Mouse (Mus musculus) intestine, embryonic 14.5 days (tissue): ENCODE data around the gene Maats1. TPM values are rescaled to one million over a fixed set of nuclear protein-coding genes. Genes with fewer than 3 reads are reported as not detected.

Experiments used
- ATAC-seq: fragments of 200-750 bp; cut with Nextera tagmentation; replicated peaks from 2 replicates; pipeline ENCODE4 v1.8.0; 2017; ENCODE audit warnings: low read depth, moderate number of reproducible peaks, moderate TSS enrichment, moderate library complexity; ENCODE audit not compliant: low FRiP score, low TSS enrichment
- DNase-seq: peaks from one replicate; pipeline ENCODE4 v3.0.0-alpha.2; 2018; ENCODE audit warnings: low spot score
- H3K27ac ChIP-seq: fragments of 300-500 bp; sonication (generic); 2 replicates; pipeline ENCODE4 v1.5.1; 2014; ENCODE audit warnings: low read depth, mild to moderate bottlenecking, control low read depth
- H3K27me3 ChIP-seq: fragments of 300-500 bp; sonication (generic); replicated peaks from 2 replicates; pipeline ENCODE4 v1.6.1; 2014; ENCODE audit warnings: low read length, control low read depth; ENCODE audit not compliant: control insufficient read depth, insufficient read depth
- H3K36me3 ChIP-seq: fragments of 300-500 bp; sonication (generic); 2 replicates; pipeline ENCODE4 v1.6.1; 2014; ENCODE audit warnings: low read length, control low read depth; ENCODE audit not compliant: control insufficient read depth, insufficient read depth
- H3K4me1 ChIP-seq: fragments of 300-500 bp; sonication (generic); replicated peaks from 2 replicates; pipeline ENCODE4 v1.6.1; 2014; ENCODE audit warnings: low read length, control low read depth, mixed read lengths; ENCODE audit not compliant: control insufficient read depth, insufficient read depth
- H3K4me2 ChIP-seq: fragments of 300-500 bp; sonication (generic); 2 replicates; pipeline ENCODE4 v1.6.1; 2014; ENCODE audit warnings: low read length
- H3K4me3 ChIP-seq: fragments of 300-500 bp; sonication (generic); 2 replicates; pipeline ENCODE4 v1.5.1; 2014; ENCODE audit warnings: low read depth, low read length, control low read depth, mixed read lengths
- H3K9ac ChIP-seq: fragments of 300-500 bp; sonication (generic); 2 replicates; pipeline ENCODE4 v1.6.1; 2014; ENCODE audit warnings: mild to moderate bottlenecking, low read length
- H3K9me3 ChIP-seq: fragments of 300-500 bp; sonication (generic); 2 replicates; pipeline ENCODE4 v1.6.1; 2016; ENCODE audit warnings: low read length, control low read depth; ENCODE audit not compliant: control insufficient read depth
- WGBS: fragments of 180-500 bp; shearing (Covaris S2); extraction: QIAGEN DNeasy Blood & Tissue Kit; methylation state at CpG from one replicate; pipeline ENCODE4 v1.1.7; 2014; 5-methylcytosine and 5-hydroxymethylcytosine counted together
- polyA plus RNA-seq: library from polyadenylated mRNA; unstranded; fragments of >200 nt; fragmentation: Nextera tagmentation; extraction: Ambion mirVana; gene quantifications from 2 replicates; pipeline ENCODE4 v1.2.1, GENCODE M21; 2014

Gene Maats1
- polyA plus RNA-seq, 1 experiment from 2014 or later = not detected

GRCm38 (mm10) chr16:38379926-38380325, 38.0 kb upstream of the Maats1 start:
- ATAC-seq (no peak), DNase-seq (no peak)
- Histone ChIP-seq H3K9ac (no peak overlapping the region), H3K4me1 (peaks cover 7% of the 10 kb centered on the region), H3K27me3 (no peaks in the 10 kb centered on the region), H3K36me3 (no peaks in the 10 kb centered on the region), H3K4me3 (no peak overlapping the region), H3K4me2 (no peak overlapping the region), H3K27ac (no peak overlapping the region), H3K9me3 (no peaks in the 10 kb centered on the region)
- whole genome bisulfite sequencing = 94% methylated on average over 3 of the region's 3 CpGs

GRCm38 (mm10) chr16:38379493-38379892, 37.5 kb upstream of the Maats1 start:
- ATAC-seq (no peak), DNase-seq (no peak)
- H3K4me1 ChIP-seq = peaks cover 7% of the 10 kb centered on the region
- no peak overlapping the region for H3K4me2 ChIP-seq
- WGBS = 36% methylated on average over 3 of the region's 3 CpGs
- no peaks in the 10 kb centered on the region for H3K9me3 ChIP-seq
- no peak overlapping the region for H3K9ac ChIP-seq
- no peak overlapping the region for H3K27ac ChIP-seq
- H3K4me3 ChIP-seq = no peak overlapping the region
- H3K27me3 ChIP-seq = no peaks in the 10 kb centered on the region
- H3K36me3 ChIP-seq = no peaks in the 10 kb centered on the region

- H3K27ac ChIP-seq = no peak overlapping the region
- H3K9ac ChIP-seq = no peak overlapping the region
- no peak for ATAC-seq
- no peaks in the 10 kb centered on the region for H3K9me3 ChIP-seq
- no peak overlapping the region for H3K4me3 ChIP-seq
- no peaks in the 10 kb centered on the region for H3K27me3 ChIP-seq
- H3K4me1 ChIP-seq = peaks cover 7% of the 10 kb centered on the region
- H3K4me2 ChIP-seq = no peak overlapping the region
- WGBS = 36% methylated on average over 6 of the region's 6 CpGs
- no peaks in the 10 kb centered on the region for H3K36me3 ChIP-seq
- DNase-seq = no peak
These were observed 37.1 kb upstream of the Maats1 start for GRCm38 (mm10) chr16:38379088-38379487.

- Histone ChIP-seq H3K9me3 (no peaks in the 10 kb centered on the region), H3K36me3 (no peaks in the 10 kb centered on the region), H3K27ac (no peak overlapping the region), H3K4me3 (no peak overlapping the region), H3K27me3 (no peaks in the 10 kb centered on the region), H3K9ac (no peak overlapping the region), H3K4me2 (no peak overlapping the region), H3K4me1 (peaks cover 7% of the 10 kb centered on the region)
- ATAC-seq = no peak
- no peak for DNase-seq
- WGBS = 80% methylated on average over 6 of the region's 6 CpGs
These were observed 36.6 kb upstream of the Maats1 start for GRCm38 (mm10) chr16:38378591-38378990.

- Histone ChIP-seq H3K9me3 (no peaks in the 10 kb centered on the region), H3K27me3 (no peaks in the 10 kb centered on the region), H3K4me3 (no peak overlapping the region), H3K4me1 (peaks cover 7% of the 10 kb centered on the region), H3K36me3 (no peaks in the 10 kb centered on the region), H3K9ac (no peak overlapping the region), H3K4me2 (no peak overlapping the region), H3K27ac (no peak overlapping the region)
- WGBS = 82% methylated on average over 6 of the region's 6 CpGs
- DNase-seq = no peak
- no peak for ATAC-seq
These were observed 35.6 kb upstream of the Maats1 start for GRCm38 (mm10) chr16:38377546-38377945.

GRCm38 (mm10) chr16:38376841-38377249, 34.9 kb upstream of the Maats1 start:
- peak; percentile 45 for ATAC-seq
- peak overlapping the region; percentile 35; the same call in 1 of the 2 replicates for H3K27ac ChIP-seq

GRCm38 (mm10) chr16:38376163-38376840, 34.4 kb upstream of the Maats1 start:
- H3K9ac ChIP-seq = no peak overlapping the region; the same call in 1 of the 2 replicates
- peak; percentile 74 for ATAC-seq

More at GRCm38 (mm10) chr16:38376841-38377249, 34.9 kb upstream of the Maats1 start:
- no peak for DNase-seq
- peak overlapping the region; percentile 14 for H3K4me3 ChIP-seq
- no peaks in the 10 kb centered on the region for H3K27me3 ChIP-seq
- no peaks in the 10 kb centered on the region for H3K36me3 ChIP-seq
- H3K4me2 ChIP-seq = peak overlapping the region; percentile 47
- H3K9ac ChIP-seq = no peak overlapping the region; the same call in 1 of the 2 replicates
- peaks cover 7% of the 10 kb centered on the region for H3K4me1 ChIP-seq
- 48% methylated on average over 8 of the region's 8 CpGs for WGBS
- H3K9me3 ChIP-seq = no peaks in the 10 kb centered on the region

GRCm38 (mm10) chr16:38375182-38375581, 33.2 kb upstream of the Maats1 start:
- DNase-seq (no peak), ATAC-seq (no peak)
- no peak overlapping the region for H3K27ac ChIP-seq
- H3K4me2 ChIP-seq = no peak overlapping the region
- H3K9me3 ChIP-seq = no peaks in the 10 kb centered on the region
- no peaks in the 10 kb centered on the region for H3K27me3 ChIP-seq
- no peak overlapping the region for H3K9ac ChIP-seq
- no peak overlapping the region for H3K4me3 ChIP-seq
- H3K36me3 ChIP-seq = no peaks in the 10 kb centered on the region
- peaks cover 7% of the 10 kb centered on the region for H3K4me1 ChIP-seq
- 85% methylated on average over 7 of the region's 7 CpGs for WGBS

More at GRCm38 (mm10) chr16:38376163-38376840, 34.4 kb upstream of the Maats1 start:
- peaks cover 7% of the 10 kb centered on the region for H3K4me1 ChIP-seq
- no peaks in the 10 kb centered on the region for H3K27me3 ChIP-seq
- 35% methylated on average over 17 of the region's 17 CpGs for WGBS
- peak overlapping the region; percentile 35; the same call in 1 of the 2 replicates for H3K27ac ChIP-seq
- peak; percentile 60 for DNase-seq
- peak overlapping the region; percentile 14 for H3K4me3 ChIP-seq
- H3K4me2 ChIP-seq = peak overlapping the region; percentile 47
- H3K9me3 ChIP-seq = no peaks in the 10 kb centered on the region
- no peaks in the 10 kb centered on the region for H3K36me3 ChIP-seq
